Mouse (Mus musculus): ENCODE measurements around the gene Limk1. TPM values are rescaled to one million over a fixed set of nuclear protein-coding genes. Genes with fewer than 3 reads are reported as not detected.
A peak's percentile ranks its signal among the peaks of the same experiment; 100 is the strongest.

The Limk1 gene
- total and polyA plus RNA-seq, 2 experiments from 2014 or later, result 2.4 to 12.1 TPM

DNA sequence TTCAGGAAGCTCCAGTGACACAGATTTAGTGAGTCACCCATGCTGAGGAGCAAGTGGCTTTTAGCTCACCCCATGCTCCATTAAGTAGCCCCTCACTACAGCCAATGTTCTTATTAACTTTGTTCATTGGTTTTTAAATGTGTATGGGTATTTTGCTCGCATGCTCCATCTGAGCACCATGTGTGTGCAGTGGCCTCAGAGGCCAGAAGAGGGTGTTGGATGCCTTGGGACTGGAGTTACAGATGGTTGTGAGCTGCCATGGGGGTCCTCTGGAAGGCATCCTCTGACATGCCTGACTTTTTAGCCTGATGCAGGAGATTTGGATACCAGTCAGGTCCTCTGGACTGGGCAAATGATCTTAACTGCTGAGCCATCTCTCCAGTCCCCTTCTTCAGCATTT lies 44.3 kb downstream of the Limk1 start:
- Histone ChIP-seq H3K9me3 (replicated peaks; ENCODE audit: control insufficient read depth, low read length) (no peaks in the 10 kb centered on the region), H3K36me3 (replicated peaks; ENCODE audit: control insufficient read depth, insufficient read depth, low read length) (no peaks in the 10 kb centered on the region), H3K27ac (ENCODE audit: low read depth) (peak overlapping the region; percentile 83), H3K4me2 (ENCODE audit: low read depth, low read length) (no peak overlapping the region; the same call in 1 of the 2 replicates), H3K9ac (replicated peaks; ENCODE audit: low read depth, low read length) (no peak overlapping the region), H3K4me3 (ENCODE audit: low read depth, low read length) (no peak overlapping the region), H3K27me3 (ENCODE audit: control insufficient read depth, insufficient read depth, low read length) (no peaks in the 10 kb centered on the region), H3K4me1 (ENCODE audit: control insufficient read depth, insufficient read depth) (no peaks in the 10 kb centered on the region)
- no peak for TF ChIP-seq EP300 (IDR thresholded peaks at IDR 0.05; ENCODE audit: low read depth)
- TF ChIP-seq CTCF (IDR thresholded peaks at IDR 0.05; ENCODE audit: low read depth), result peak; percentile 12
- WGBS, result 86% methylated on average over 1 of the region's 1 CpGs
- DNase-seq (ENCODE audit: low spot score) (no peak), ATAC-seq (ENCODE audit: insufficient read depth, low read depth) (no peak)

DNA sequence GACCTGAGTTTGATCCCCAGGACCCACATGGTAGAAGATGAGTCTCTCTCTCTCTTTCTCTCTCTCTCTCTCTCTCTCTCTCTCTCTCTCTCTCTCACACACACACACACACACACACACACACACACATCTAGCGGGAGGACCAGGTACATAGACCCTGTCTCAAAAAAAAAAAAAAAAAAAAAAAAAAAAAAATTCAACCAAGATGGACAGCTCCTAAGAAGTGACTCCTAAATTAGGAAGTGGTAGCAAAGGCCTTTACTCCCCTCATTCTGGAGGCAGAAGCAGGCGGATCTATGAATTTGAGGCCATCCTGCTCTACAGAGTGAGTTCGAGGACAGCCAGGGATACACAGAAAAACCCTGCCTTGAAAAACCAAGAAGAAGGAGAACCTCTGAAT lies 48.0 kb downstream of the Limk1 start:
- no peak for ATAC-seq (ENCODE audit: insufficient read depth, low read depth)

DNA sequence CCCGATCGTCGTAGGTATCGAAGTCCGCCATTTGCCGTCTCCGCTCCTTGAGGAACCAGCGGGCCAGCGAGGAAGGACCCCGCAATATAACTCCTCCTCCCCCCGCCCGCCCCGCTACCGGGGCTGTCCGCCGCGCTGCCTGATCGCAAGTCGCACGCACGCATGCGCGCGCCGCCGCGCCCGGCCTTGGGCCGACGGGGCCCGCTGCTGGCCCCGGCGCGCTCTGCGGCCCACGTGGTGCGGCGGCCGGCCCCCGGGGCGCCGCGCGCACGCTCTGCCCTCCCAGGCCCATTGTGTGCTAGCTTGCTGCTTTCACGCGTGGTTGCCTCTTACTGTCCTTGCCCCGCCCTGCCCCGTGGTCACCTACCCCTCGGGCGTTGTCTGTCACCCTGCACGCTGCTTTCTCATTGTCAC lies 49.1 kb downstream of the Limk1 start, which contains the start of gene Eif4h:
Gene Eif4h (minus strand): TSS at position 222 of the 414 bp plus-strand sequence.
- Histone ChIP-seq H3K36me3 (replicated peaks; ENCODE audit: control insufficient read depth, insufficient read depth, low read length) (peaks cover 15% of the 10 kb centered on the region), H3K27me3 (ENCODE audit: control insufficient read depth, insufficient read depth, low read length) (no peaks in the 10 kb centered on the region), H3K9ac (replicated peaks; ENCODE audit: low read depth, low read length) (peak within 1 kb of the TSS; percentile 97), H3K27ac (ENCODE audit: low read depth) (peak within 1 kb of the TSS; percentile 95), H3K4me2 (ENCODE audit: low read depth, low read length) (peak within 1 kb of the TSS; percentile 75), H3K9me3 (replicated peaks; ENCODE audit: control insufficient read depth, low read length) (no peaks in the 10 kb centered on the region), H3K4me1 (ENCODE audit: control insufficient read depth, insufficient read depth) (peaks cover 9% of the 10 kb centered on the region), H3K4me3 (ENCODE audit: low read depth, low read length) (peak within 1 kb of the TSS; percentile 94)
- ATAC-seq (ENCODE audit: insufficient read depth, low read depth), result peak; percentile 93
- peak; percentile 94 for DNase-seq (ENCODE audit: low spot score)
- WGBS, result under 1% methylated on average over 36 of the region's 52 CpGs
- no peak for TF ChIP-seq CTCF (IDR thresholded peaks at IDR 0.05; ENCODE audit: low read depth)

More for the DNA sequence above, 48.0 kb downstream of the Limk1 start:
- H3K27ac ChIP-seq (ENCODE audit: low read depth), result no peak overlapping the region
- no peak overlapping the region for H3K4me2 ChIP-seq (ENCODE audit: low read depth, low read length)
- H3K27me3 ChIP-seq (ENCODE audit: control insufficient read depth, insufficient read depth, low read length), result no peaks in the 10 kb centered on the region
- H3K4me3 ChIP-seq (ENCODE audit: low read depth, low read length), result no peak overlapping the region
- TF ChIP-seq CTCF (IDR thresholded peaks at IDR 0.05; ENCODE audit: low read depth), result no peak
- no peak for TF ChIP-seq EP300 (IDR thresholded peaks at IDR 0.05; ENCODE audit: low read depth)
- no peak overlapping the region for H3K9ac ChIP-seq (replicated peaks; ENCODE audit: low read depth, low read length)
- 86% methylated on average over 3 of the region's 3 CpGs for WGBS
- no peak for DNase-seq (ENCODE audit: low spot score)
- H3K4me1 ChIP-seq (ENCODE audit: control insufficient read depth, insufficient read depth), result peaks cover 9% of the 10 kb centered on the region
- H3K36me3 ChIP-seq (replicated peaks; ENCODE audit: control insufficient read depth, insufficient read depth, low read length), result peaks cover 8% of the 10 kb centered on the region
- no peaks in the 10 kb centered on the region for H3K9me3 ChIP-seq (replicated peaks; ENCODE audit: control insufficient read depth, low read length)

DNA sequence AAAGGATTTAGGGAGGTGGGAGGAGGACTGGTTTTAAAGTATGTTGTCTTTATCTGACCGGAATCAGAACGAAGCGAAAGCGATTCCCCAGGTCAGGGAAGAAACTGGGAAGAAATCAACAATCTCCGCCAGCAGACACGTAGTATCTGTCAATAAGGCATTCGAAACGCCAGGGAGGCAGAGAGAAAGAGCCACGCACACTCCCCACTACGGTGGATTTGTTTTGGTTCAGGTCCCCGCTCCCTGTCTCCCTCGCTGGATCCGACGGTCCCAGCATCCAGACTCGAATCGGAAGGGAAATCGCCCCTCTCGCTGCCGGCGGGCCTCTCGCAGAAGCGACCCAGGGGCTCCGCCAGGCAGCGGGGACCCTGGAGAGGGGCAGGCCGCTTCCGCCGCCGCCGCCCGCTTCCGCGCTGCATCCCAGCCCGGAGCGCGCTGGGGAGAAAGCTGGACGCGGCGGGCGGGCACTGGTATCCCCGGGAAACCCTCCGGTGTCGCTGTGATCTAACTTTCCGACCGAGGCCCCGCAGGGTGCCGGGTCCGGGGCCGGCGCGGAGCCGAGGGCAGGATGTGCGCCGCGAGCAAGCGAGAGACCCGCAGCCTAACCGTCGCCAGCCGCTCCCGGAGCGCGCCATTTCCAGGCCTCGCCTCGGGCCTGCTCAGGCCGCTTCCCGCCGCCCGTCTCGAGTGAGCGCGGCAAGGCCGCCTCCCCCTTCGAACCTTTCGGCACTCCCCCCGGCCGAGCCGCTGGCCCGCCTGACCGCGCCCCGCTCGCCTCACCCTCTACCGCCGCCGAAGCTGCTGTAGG lies 49.7 kb downstream of the Limk1 start:
- under 1% methylated on average over 83 of the region's 85 CpGs for WGBS
- peak overlapping the region; percentile 95 for H3K27ac ChIP-seq (ENCODE audit: low read depth)
- peaks cover 9% of the 10 kb centered on the region for H3K4me1 ChIP-seq (ENCODE audit: control insufficient read depth, insufficient read depth)
- H3K36me3 ChIP-seq (replicated peaks; ENCODE audit: control insufficient read depth, insufficient read depth, low read length), result peaks cover 17% of the 10 kb centered on the region
- H3K9me3 ChIP-seq (replicated peaks; ENCODE audit: control insufficient read depth, low read length), result no peaks in the 10 kb centered on the region
- TF ChIP-seq CTCF (IDR thresholded peaks at IDR 0.05; ENCODE audit: low read depth) (no peak), EP300 (IDR thresholded peaks at IDR 0.05; ENCODE audit: low read depth) (no peak)
- ATAC-seq (ENCODE audit: insufficient read depth, low read depth) (peak; percentile 68), DNase-seq (ENCODE audit: low spot score) (no peak)
- H3K9ac ChIP-seq (replicated peaks; ENCODE audit: low read depth, low read length), result peak overlapping the region; percentile 97
- H3K27me3 ChIP-seq (ENCODE audit: control insufficient read depth, insufficient read depth, low read length), result no peaks in the 10 kb centered on the region
- H3K4me2 ChIP-seq (ENCODE audit: low read depth, low read length), result peak overlapping the region; percentile 75
- peak overlapping the region; percentile 94 for H3K4me3 ChIP-seq (ENCODE audit: low read depth, low read length)

DNA sequence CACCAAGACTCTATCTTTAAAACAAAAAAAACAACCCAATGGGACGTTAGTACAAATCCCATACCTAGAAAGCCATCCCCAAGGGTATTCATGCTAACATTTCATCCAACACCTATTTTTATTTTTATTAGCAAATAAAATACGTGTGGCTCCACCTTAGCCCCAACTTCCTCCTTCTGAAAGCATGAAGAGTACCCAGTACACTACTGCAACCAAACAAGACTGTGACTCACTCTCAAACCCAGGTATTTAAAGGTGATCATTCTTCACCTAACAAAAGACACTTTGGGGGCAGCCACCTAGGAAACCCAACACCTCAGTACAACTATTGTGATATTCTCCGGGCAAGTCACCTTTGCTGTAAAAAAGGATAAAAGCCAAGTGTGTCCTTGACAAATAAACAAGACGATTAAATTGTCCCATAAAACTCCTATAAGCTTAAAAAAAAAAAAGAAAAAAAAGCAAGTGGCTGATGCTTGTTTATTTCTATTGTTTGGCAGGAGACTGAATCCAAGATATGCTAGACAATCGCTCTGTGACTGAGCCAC lies 50.5 kb downstream of the Limk1 start:
- H3K9ac ChIP-seq (replicated peaks; ENCODE audit: low read depth, low read length), result peak overlapping the region; percentile 97
- peaks cover 9% of the 10 kb centered on the region for H3K4me1 ChIP-seq (ENCODE audit: control insufficient read depth, insufficient read depth)
- TF ChIP-seq EP300 (IDR thresholded peaks at IDR 0.05; ENCODE audit: low read depth) (no peak), CTCF (IDR thresholded peaks at IDR 0.05; ENCODE audit: low read depth) (no peak)
- H3K27me3 ChIP-seq (ENCODE audit: control insufficient read depth, insufficient read depth, low read length), result no peaks in the 10 kb centered on the region
- H3K36me3 ChIP-seq (replicated peaks; ENCODE audit: control insufficient read depth, insufficient read depth, low read length), result peaks cover 17% of the 10 kb centered on the region
- peak overlapping the region; percentile 75 for H3K4me2 ChIP-seq (ENCODE audit: low read depth, low read length)
- no peak for DNase-seq (ENCODE audit: low spot score)
- no peaks in the 10 kb centered on the region for H3K9me3 ChIP-seq (replicated peaks; ENCODE audit: control insufficient read depth, low read length)
- peak overlapping the region; percentile 94 for H3K4me3 ChIP-seq (ENCODE audit: low read depth, low read length)
- WGBS, result 22% methylated on average over 5 of the region's 5 CpGs
- H3K27ac ChIP-seq (ENCODE audit: low read depth), result peak overlapping the region; percentile 95
- no peak for ATAC-seq (ENCODE audit: insufficient read depth, low read depth)

Data from heart, postnatal 0 days (tissue).